8 mouse cellular contexts compared by ENCODE assay signal in genomic region chr7:6866351-6866750, GRCm38 (mm10).
DNase-seq lines count a peak whose midpoint lies in the region; ATAC-seq lines count a peak whose summit lies in the region.

No protein-coding gene starts in this region.

- ATAC-seq in cerebellum, adult (ENCODE audit: insufficient number of reproducible peaks, low FRiP score, low TSS enrichment): peak; percentile 82

- DNase-seq in layer of hippocampus, adult 18-20 months (ENCODE audit: low spot score in 2 of 2): peak; percentile 24 to 53
- DNase-seq in layer of hippocampus, adult 9-10 months (ENCODE audit: low spot score): no peak
- DNase-seq in R1 (ENCODE audit: low read depth, low spot score): peak; percentile 10
- peak; percentile 59 to 69 for DNase-seq in cerebellum, postnatal 36 days
- DNase-seq in kidney, adult 18-20 months: no peak
- DNase-seq in heart, postnatal 14 days: no peak
- DNase-seq in heart, adult 18-20 months: no peak

- intact Hi-C loops in heart, postnatal 14 days (cut with DNase I): no loop called here

Comparison
In these comparisons a context has a peak if more than half of its experiments do, and no peak if none do; other contexts are left out.
1. DNase-seq: peak in layer of hippocampus, adult 18-20 months (2 of 2), R1 (single experiment) and cerebellum, postnatal 36 days (2 of 2); none in layer of hippocampus, adult 9-10 months (single experiment), kidney, adult 18-20 months (single experiment), heart, postnatal 14 days (0 of 2) and heart, adult 18-20 months (0 of 2).